Mouse (Mus musculus) testis, adult 2 months (tissue): ENCODE results near the gene Cdc34b. TPM values are rescaled to one million over a fixed set of nuclear protein-coding genes. Genes with fewer than 3 reads are reported as not detected.

ENCODE experiments used
- H3K27ac ChIP-seq: fragments of 200-500 bp; 2 replicates; pipeline ENCODE4 v1.5.1; 2012; ENCODE audit warnings: low read depth, low read length; ENCODE audit not compliant: control insufficient read depth, insufficient read depth
- H3K27me3 ChIP-seq: fragments of 200-500 bp; 2 replicates; pipeline ENCODE4 v1.6.1; 2012; ENCODE audit warnings: mild to moderate bottlenecking, low read length, moderate library complexity; ENCODE audit not compliant: control insufficient read depth, insufficient read depth
- H3K36me3 ChIP-seq: fragments of 200-500 bp; 2 replicates; pipeline ENCODE4 v1.6.1; 2012; ENCODE audit warnings: mild to moderate bottlenecking, low read length; ENCODE audit not compliant: control insufficient read depth, insufficient read depth
- H3K4me1 ChIP-seq: fragments of 200-500 bp; 2 replicates; pipeline ENCODE4 v1.6.1; 2012; ENCODE audit warnings: low read length; ENCODE audit not compliant: control insufficient read depth, insufficient read depth
- H3K4me3 ChIP-seq: fragments of 200-500 bp; 2 replicates; pipeline ENCODE4 v1.5.1; 2012; ENCODE audit warnings: low read depth, mild to moderate bottlenecking, low read length, moderate library complexity, mixed read lengths; ENCODE audit not compliant: control insufficient read depth
- CTCF ChIP-seq: fragments of 200-500 bp; IDR thresholded peaks from 2 replicates; pipeline ENCODE4 v1.5.1; 2012; ENCODE audit warnings: low read depth, mild to moderate bottlenecking, inconsistent platforms, low read length, moderate library complexity; ENCODE audit not compliant: control insufficient read depth, insufficient read depth, insufficient replicate concordance
- POLR2A ChIP-seq: fragments of 200-500 bp; IDR thresholded peaks from 2 replicates; pipeline ENCODE4 v1.6.1; 2012; ENCODE audit warnings: low read depth, mild to moderate bottlenecking, inconsistent platforms, low read length, moderate library complexity; ENCODE audit not compliant: control insufficient read depth
- polyA plus RNA-seq: library from polyadenylated mRNA; depleted of rRNA; stranded (reverse); fragments of >200 nt; gene quantifications from 2 replicates; pipeline ENCODE4 v1.2.3, GENCODE M21; 2012

The Cdc34b gene
- polyA plus RNA-seq, 1 experiment = 1.2 TPM

GRCm38 (mm10) chr11:94718113-94718909 is 23.3 kb upstream of the Cdc34b start:
- H3K27ac ChIP-seq = no peak overlapping the region
- no peaks in the 10 kb centered on the region for H3K27me3 ChIP-seq
- peaks cover 7% of the 10 kb centered on the region for H3K4me1 ChIP-seq
- H3K36me3 ChIP-seq = no peaks in the 10 kb centered on the region
- no peak for TF ChIP-seq POLR2A
- no peak for TF ChIP-seq CTCF
- H3K4me3 ChIP-seq = no peak overlapping the region

GRCm38 (mm10) chr11:94719216-94719615 is 22.4 kb upstream of the Cdc34b start:
- Histone ChIP-seq H3K27me3 (no peaks in the 10 kb centered on the region), H3K27ac (no peak overlapping the region), H3K4me1 (peaks cover 7% of the 10 kb centered on the region), H3K4me3 (peak overlapping the region; percentile 8; the same call in 1 of the 2 replicates), H3K36me3 (no peaks in the 10 kb centered on the region)
- TF ChIP-seq POLR2A (no peak), CTCF (no peak)

DNA sequence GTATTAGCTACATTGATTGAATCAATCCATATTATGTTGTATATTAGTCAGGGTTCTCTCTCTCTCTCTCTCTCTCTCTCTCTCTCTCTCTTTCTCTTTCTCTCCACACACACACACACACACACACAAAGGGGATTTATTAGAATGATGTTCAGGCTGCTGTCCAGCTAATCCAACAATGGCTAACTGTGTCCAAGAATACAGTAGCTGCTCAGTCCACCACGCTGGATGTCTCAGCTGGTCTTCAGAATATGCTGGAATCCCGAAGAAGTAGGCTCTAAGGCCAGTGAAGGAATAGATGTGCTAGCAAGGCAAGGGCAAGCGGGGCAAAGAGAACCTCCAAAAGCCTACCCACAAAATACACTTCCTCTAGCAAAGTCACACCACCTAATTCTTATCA is 14.3 kb upstream of the Cdc34b start:
- H3K27ac ChIP-seq = no peak overlapping the region
- TF ChIP-seq POLR2A (no peak), CTCF (no peak)
- H3K4me3 ChIP-seq = no peak overlapping the region
- no peaks in the 10 kb centered on the region for H3K27me3 ChIP-seq
- no peaks in the 10 kb centered on the region for H3K36me3 ChIP-seq
- no peaks in the 10 kb centered on the region; the same call in 1 of the 2 replicates for H3K4me1 ChIP-seq

DNA sequence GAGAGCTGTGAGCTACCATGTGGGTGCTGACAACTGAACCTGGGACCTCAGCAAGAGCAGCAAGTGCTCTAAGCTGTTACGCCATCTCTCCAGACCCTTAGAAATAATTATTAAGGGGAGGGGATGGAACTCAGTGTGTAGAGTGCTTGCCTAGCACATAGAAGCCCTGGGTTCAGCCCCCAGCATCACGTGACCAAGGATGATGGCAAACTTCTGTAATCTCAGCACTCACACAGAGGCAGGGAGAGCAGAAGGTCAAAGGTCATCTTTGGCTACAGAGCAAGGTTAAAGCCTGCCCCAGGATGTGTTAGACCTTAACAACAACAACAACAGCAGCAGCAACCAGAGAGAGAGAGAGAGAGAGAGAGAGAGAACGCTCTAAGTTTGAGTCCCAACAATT is 13.0 kb upstream of the Cdc34b start:
- TF ChIP-seq POLR2A (no peak), CTCF (no peak)
- H3K27ac ChIP-seq = no peak overlapping the region
- no peaks in the 10 kb centered on the region; the same call in 1 of the 2 replicates for H3K4me1 ChIP-seq

GRCm38 (mm10) chr11:94729565-94729964 is 12.0 kb upstream of the Cdc34b start:
- Histone ChIP-seq H3K4me1 (no peaks in the 10 kb centered on the region; the same call in 1 of the 2 replicates), H3K27ac (no peak overlapping the region), H3K27me3 (no peaks in the 10 kb centered on the region), H3K4me3 (no peak overlapping the region), H3K36me3 (no peaks in the 10 kb centered on the region)
- TF ChIP-seq POLR2A = no peak
- TF ChIP-seq CTCF = no peak

More for the DNA sequence above, 13.0 kb upstream of the Cdc34b start:
- no peaks in the 10 kb centered on the region for H3K36me3 ChIP-seq
- no peak overlapping the region for H3K4me3 ChIP-seq
- no peaks in the 10 kb centered on the region for H3K27me3 ChIP-seq

DNA sequence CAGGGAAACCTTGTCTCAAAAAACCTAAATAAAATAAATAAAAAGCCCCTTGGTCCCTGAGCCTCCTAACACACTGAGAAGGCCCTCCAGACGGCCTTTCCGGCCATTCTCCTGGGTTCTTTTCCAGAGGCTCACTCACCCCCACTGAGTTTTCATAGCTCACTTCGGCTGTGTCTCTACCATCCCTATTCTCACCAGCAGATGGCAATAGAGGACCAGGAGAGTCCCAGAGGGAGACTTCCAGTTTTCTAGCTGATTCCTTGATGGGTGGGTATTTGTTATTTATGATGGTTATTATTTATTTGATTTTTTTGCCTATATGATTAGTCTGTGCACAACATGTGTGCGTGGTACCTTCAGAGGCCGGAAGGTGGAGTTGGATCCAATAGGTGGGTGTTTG is 11.3 kb upstream of the Cdc34b start:
- Histone ChIP-seq H3K36me3 (no peaks in the 10 kb centered on the region), H3K27me3 (no peaks in the 10 kb centered on the region), H3K4me3 (no peak overlapping the region), H3K27ac (no peak overlapping the region), H3K4me1 (no peaks in the 10 kb centered on the region; the same call in 1 of the 2 replicates)
- TF ChIP-seq CTCF = no peak
- TF ChIP-seq POLR2A = no peak

GRCm38 (mm10) chr11:94731229-94731628 is 10.4 kb upstream of the Cdc34b start:
- H3K27ac ChIP-seq = peak overlapping the region; percentile 40

GRCm38 (mm10) chr11:94732773-94733172 is 8.8 kb upstream of the Cdc34b start:
- Histone ChIP-seq H3K4me1 (no peaks in the 10 kb centered on the region; the same call in 1 of the 2 replicates), H3K4me3 (peak overlapping the region; percentile 34), H3K27me3 (no peaks in the 10 kb centered on the region), H3K36me3 (no peaks in the 10 kb centered on the region), H3K27ac (peak overlapping the region; percentile 57)
- TF ChIP-seq CTCF (peak; percentile 28; the same call in 1 of the 2 replicates), POLR2A (no peak)

More at GRCm38 (mm10) chr11:94731229-94731628, 10.4 kb upstream of the Cdc34b start:
- Histone ChIP-seq H3K4me3 (no peak overlapping the region), H3K27me3 (no peaks in the 10 kb centered on the region), H3K4me1 (no peaks in the 10 kb centered on the region; the same call in 1 of the 2 replicates), H3K36me3 (no peaks in the 10 kb centered on the region)
- no peak for TF ChIP-seq POLR2A
- TF ChIP-seq CTCF = no peak
